Mouse (Mus musculus): ENCODE results near the gene E2f6.

DNA sequence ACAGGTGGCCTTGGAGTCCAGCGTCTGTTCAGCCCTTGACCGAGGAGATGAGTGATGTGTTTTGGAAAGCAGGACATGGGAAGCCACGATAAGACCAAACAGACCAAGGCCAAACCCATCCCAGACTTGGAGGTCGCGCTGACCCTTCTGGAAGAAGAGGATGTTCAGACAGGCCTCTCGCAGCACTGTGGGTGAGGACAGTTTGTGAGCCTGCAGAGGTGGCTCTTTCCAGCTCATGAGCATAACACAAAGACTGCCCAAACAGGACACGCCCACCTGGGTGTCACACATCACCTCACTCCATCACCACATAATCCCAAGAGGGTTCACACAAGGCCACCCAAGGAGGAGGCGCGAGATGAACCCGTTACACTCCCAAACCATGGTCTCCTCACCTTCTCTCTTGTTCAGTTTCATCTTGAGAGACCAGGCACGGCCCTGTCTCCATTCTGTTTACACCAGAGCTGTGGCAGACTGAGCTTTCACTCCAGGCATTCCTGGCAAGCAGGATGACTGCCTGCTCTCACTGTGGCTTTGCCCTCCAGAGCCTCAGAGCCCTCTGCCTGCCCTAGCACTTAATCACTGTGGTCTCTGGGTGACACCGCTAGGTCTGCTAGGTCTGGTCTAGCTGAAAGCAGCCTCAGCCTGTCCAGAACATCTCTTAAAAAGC is 45.9 kb upstream of the E2f6 start:
- TF ChIP-seq POLR2A (IDR thresholded peaks at IDR 0.05; ENCODE audit: low read depth, low read length) (no peak), CTCF (IDR thresholded peaks at IDR 0.05; ENCODE audit: borderline replicate concordance, insufficient read depth, low read length) (no peak)

All from embryonic fibroblast, embryonic 13.5 days (primary cell).